Mouse (Mus musculus) CD8-positive naive resting alpha-beta T cell, adult 2 months (primary cell): ENCODE results near the gene Arfgap3.
"Not testable (repeated sequence)": the region's sequence is repeated elsewhere in the genome, so short reads cannot be mapped to it uniquely, and the experiment has no call there.

Source experiments
- DNase-seq, 2 experiments: peaks; one replicate each; pipeline ENCODE4 v3.0.0; 2022; ENCODE audit warnings: low read depth in 2 of 2, low spot score in 2 of 2

Arfgap3 gene

GRCm38 (mm10) chr15:83345898-83346529 lies 4.0 kb downstream of the Arfgap3 start:
- DNase-seq: no peak

- no peak for DNase-seq
These were observed 5.1 kb downstream of the Arfgap3 start for GRCm38 (mm10) chr15:83344956-83345355.

GRCm38 (mm10) chr15:83344157-83344556 lies 5.9 kb downstream of the Arfgap3 start:
- no peak for DNase-seq

- no peak for DNase-seq
These were observed 11.1 kb downstream of the Arfgap3 start for GRCm38 (mm10) chr15:83338908-83339307.

GRCm38 (mm10) chr15:83337903-83338870 lies 11.9 kb downstream of the Arfgap3 start:
- no peak for DNase-seq

- no peak for DNase-seq
These were observed 17.7 kb downstream of the Arfgap3 start for GRCm38 (mm10) chr15:83332373-83332772.

- no peak for DNase-seq
These were observed 21.1 kb downstream of the Arfgap3 start for GRCm38 (mm10) chr15:83328952-83329351.

GRCm38 (mm10) chr15:83323071-83323470 lies 27.0 kb downstream of the Arfgap3 start:
- DNase-seq: no peak

GRCm38 (mm10) chr15:83314914-83315313 lies 35.1 kb downstream of the Arfgap3 start:
- DNase-seq: no peak

GRCm38 (mm10) chr15:83309878-83310277 lies 40.2 kb downstream of the Arfgap3 start:
- DNase-seq: no peak

- DNase-seq: not testable (repeated sequence)
These were observed 41.3 kb downstream of the Arfgap3 start for GRCm38 (mm10) chr15:83308708-83309107.

- DNase-seq: no peak
These were observed 43.9 kb downstream of the Arfgap3 start for GRCm38 (mm10) chr15:83306181-83306580.

- no peak for DNase-seq
These were observed 44.7 kb downstream of the Arfgap3 start for GRCm38 (mm10) chr15:83305192-83305921.

GRCm38 (mm10) chr15:83304804-83305191 lies 45.2 kb downstream of the Arfgap3 start:
- DNase-seq: no peak

GRCm38 (mm10) chr15:83303656-83304484 lies 46.2 kb downstream of the Arfgap3 start:
- no peak for DNase-seq

GRCm38 (mm10) chr15:83299916-83300582 lies 50.0 kb downstream of the Arfgap3 start:
- DNase-seq: no peak

GRCm38 (mm10) chr15:83299450-83299849 lies 50.6 kb downstream of the Arfgap3 start:
- no peak for DNase-seq

- DNase-seq: no peak
These were observed 51.2 kb downstream of the Arfgap3 start for GRCm38 (mm10) chr15:83298810-83299209.

- DNase-seq: no peak
These were observed 51.7 kb downstream of the Arfgap3 start for GRCm38 (mm10) chr15:83298313-83298712.

GRCm38 (mm10) chr15:83296771-83297311 lies 53.2 kb downstream of the Arfgap3 start:
- no peak for DNase-seq
